Mouse (Mus musculus) MEL-GATA-1-ER (cell line): ENCODE results near the gene Agbl1.
"Not testable (repeated sequence)": the region's sequence is repeated elsewhere in the genome, so short reads cannot be mapped to it uniquely, and the experiment has no call there.

Experiments used
- DNase-seq: peaks from one replicate; pipeline ENCODE4 v3.0.0-alpha.2; 2012; ENCODE audit warnings: low read depth; ENCODE audit errors: extremely low read depth

Gene Agbl1

DNA sequence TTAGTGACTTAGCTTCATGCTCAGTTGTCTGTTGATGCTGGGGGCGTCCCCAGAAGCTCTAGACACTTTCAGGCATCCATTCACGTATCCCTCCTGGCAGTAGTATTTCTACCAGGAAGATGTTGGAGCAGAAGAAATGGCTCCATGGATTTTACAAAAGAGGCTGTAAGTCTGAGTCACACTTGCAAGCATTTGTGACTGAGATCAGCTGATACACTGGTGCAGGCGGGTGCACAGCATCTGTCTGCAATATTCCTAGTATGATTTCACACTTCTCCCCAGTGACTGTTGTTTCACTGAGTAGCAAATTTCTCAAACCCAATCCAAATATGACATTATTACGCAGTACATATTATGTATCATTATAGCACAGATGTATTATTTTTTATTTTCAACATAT, 332.8 kb downstream of the Agbl1 start:
- no peak for DNase-seq

DNA sequence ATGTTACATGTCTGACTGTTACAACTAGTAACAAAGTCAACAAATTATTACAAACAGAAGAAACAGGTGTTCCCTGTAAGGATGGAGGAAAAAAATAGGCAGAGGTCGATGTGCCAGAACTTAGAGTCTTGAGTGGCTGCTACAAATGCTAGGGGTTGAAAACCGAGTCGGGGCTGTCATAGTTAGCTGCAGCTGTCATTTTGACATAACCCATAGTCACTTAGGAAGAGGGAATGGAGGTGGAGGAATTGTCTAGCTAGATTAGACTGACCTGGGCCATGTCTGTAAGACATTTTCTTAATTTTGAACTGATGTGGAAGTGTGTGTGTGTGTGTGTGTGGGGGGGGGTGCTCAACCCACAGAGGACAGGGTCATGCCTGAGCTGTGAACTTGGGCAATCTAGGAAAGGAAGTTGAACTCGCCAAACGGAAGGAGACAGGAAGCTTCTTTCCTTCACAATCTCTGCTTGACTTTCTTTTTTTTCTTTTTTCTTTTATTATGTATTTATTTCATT, 364.9 kb downstream of the Agbl1 start:
- DNase-seq: no peak

DNA sequence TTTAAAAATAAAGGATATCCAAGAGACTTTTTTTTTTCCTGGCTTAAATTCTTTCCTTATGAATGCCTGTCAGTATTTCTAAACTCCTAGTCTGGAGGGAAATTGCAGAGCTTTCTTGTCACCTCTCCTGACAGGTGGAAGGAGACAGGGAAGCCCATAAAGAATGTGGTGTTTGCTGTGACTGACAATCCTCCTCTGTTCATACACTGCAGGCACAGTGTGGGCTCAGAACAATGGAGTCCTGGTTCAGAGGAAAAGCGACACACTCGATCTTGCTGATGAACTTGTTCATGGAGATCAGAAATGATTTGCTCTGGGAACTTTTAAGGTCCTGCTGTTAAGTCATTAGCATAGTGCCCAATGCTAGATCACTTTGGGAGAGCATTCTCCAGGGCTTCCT, 368.1 kb downstream of the Agbl1 start:
- no peak for DNase-seq

DNA sequence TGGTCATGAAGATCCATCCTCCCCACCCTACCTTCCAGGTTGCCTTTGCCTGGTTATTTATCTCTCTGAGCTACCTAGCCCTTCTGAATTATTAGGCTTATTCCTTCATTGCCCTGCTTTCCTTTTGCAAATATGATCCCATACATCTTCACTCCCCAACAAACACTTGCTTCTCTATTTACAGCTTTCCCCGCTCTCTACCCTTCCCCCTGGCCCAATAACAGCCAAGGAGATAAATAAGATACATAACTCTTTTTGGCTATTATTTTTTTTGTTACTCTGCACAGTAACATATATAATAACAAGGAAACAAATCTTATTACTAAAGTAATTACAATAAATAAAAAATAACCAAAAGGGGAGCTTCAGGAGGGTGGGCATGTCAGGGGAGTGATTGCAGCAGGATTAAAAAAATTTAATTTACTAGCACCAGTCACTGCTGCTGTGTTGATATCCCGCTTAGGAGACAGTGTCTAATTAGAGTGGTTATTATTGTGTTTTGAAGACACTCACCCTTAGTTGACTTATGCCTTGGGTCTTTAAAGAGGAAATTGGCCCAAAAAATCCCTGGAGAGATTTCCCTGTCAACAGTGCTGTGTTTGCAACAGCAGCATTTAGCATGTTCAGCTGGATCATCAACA, 370.5 kb downstream of the Agbl1 start:
- no peak for DNase-seq

DNA sequence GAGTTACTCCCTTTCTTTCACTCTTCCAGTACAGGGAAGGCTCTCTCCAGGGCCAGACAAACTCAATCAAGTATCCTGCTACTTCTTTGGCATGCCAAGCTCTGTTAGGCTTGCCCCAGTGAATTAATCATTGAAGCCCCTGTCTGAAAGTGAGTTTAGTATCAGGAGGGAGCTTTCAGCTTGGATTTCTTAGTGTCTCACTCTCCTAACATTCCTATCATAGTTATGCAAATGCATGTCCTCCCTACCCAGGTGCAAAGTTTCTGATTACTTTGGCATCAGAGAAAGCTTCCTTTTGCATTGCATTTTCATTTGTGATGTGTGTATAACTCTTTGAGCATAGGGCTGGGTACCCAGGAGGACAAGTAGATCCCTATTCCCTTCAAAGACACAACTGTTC, 399.8 kb downstream of the Agbl1 start:
- no peak for DNase-seq

DNA sequence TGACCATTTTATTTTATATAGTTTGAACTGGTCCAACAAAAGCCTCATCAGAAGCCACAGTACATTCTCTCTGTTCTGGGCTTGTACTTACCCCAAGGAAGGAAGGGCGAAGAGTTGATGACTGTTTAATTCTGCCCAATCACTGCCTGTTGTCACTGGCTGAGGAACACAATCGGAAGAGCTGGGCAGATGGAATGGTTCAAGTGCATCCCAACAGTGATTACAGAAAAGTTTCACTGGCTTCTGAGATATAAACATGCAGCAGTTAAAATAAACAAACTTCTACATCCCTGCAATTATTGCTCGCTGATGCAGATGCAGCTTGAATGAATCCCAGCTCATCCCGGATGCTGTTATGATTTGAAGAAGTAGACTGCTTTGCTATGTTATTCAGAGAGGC, 421.3 kb downstream of the Agbl1 start:
- no peak for DNase-seq

DNA sequence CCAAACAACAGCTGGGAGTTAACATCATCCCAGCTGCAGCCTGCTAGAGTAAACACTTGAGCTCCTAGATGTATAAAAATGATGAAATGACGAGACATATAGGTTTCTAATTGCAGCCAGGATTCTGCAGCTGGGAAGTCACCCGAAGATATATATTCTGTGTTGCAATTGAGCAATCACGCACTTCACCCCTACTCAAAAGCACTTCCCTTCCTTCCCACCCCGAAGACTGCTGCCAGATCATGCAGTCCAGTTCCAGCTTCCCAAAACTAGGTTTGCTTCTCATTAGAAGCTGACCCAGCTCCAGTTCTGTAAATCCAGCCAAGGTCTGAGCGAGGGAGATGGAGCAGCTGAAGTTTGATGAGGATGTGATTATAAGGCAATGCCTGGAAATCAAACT, 431.4 kb downstream of the Agbl1 start:
- no peak for DNase-seq

DNA sequence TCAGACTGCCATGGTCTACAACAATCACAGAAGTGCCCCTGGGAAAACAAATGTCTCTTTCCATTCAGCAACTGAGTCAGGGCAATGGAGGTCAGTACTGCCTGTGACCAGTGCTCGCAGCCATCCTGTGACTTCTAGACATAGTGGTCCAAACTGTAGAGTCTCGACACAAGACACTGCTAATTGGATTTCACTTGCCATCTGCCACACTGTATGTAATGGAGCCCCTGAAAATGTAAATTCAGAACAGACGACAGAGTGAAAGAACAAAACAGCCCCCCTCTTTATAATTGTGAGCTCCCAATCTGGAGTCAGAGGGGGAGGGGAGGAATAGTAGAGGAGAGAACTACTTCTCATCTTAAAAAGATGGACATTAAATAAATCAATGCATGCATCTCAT, 445.2 kb downstream of the Agbl1 start:
- DNase-seq: no peak

DNA sequence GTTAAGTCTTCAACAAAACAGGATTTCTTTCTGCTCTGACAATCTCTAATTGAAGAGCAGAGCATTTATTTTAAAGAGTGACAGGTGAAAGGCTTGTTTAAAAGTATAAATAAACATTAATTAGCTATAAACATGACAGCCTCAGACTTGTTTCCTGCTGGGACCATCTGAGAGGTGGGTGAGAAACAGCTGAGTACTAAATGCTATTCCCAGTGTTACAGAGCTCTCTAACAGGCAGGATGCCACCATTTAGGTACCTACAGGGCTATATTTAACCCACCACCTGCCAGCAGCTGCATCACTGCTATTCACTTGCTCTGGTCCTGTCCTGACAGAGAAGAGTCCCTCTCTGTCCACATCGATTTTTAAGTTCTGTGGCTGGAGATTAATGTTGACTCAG, 471.5 kb downstream of the Agbl1 start:
- no peak for DNase-seq

DNA sequence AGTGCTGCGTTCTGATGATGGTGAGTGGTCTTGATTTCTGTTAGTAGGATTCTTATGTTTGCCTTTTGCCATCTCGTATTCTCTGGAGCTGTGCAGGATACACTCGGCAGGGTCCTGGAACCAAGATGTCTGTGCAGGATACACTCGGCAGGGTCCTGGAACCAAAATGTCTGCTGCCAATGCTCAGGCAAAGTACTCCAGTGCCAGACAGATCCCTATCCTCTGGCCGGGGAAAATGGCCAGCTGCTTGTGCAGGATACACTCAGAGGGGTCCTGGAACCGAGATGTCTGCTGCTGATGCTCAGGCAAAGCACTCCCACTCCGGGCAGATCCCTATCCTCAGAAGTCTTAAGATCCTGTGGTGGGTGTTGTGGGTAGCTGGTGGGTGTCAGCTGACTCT, 502.5 kb downstream of the Agbl1 start:
- not testable (repeated sequence) for DNase-seq

DNA sequence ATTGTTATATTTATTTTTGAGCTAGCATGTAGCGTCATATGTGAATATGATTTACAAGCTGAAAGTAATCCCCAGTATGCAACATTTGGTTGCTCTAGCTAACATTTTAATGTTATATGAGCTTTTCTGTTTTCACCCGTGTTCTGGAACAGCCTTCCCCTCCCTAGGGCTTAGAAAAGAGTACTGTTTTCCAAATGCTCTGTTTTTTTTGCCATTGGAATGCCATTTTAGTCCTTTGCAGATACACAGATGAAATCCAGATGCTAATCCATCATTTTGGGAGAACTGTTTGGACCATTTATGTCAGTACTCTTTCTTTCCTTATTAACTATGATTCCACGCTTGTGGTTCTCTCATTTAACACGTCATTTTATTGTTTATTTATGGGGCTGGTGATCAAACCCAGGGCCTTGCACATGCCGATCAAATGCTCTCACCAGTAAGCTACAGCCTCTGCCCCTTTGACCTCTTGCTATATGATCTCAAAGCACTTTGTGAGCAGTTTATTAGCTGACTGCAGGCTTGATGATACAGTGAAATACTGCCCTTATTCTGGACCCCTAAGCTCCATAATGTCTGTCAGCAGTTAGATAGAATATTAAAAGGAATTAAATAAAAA, 547.7 kb downstream of the Agbl1 start:
- DNase-seq: no peak

DNA sequence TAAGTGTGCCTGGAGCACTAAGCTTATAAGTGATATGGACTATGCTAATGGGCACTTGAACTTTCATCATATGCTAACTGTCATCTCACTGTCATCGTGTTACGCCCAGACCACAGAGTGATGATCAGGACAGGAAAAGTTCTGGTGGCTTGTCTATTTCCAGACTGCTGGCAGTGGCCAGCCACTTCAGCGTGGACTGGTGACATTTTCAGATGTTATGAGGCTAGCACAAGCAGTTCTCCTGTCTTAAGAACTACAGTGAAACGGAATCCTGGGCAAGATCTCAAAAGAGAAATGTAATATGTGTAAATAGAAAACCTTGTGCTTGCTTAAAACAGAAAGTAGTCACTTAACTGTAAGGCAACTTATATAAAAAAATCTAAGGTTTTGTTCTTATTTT, 550.8 kb downstream of the Agbl1 start:
- DNase-seq: no peak

DNA sequence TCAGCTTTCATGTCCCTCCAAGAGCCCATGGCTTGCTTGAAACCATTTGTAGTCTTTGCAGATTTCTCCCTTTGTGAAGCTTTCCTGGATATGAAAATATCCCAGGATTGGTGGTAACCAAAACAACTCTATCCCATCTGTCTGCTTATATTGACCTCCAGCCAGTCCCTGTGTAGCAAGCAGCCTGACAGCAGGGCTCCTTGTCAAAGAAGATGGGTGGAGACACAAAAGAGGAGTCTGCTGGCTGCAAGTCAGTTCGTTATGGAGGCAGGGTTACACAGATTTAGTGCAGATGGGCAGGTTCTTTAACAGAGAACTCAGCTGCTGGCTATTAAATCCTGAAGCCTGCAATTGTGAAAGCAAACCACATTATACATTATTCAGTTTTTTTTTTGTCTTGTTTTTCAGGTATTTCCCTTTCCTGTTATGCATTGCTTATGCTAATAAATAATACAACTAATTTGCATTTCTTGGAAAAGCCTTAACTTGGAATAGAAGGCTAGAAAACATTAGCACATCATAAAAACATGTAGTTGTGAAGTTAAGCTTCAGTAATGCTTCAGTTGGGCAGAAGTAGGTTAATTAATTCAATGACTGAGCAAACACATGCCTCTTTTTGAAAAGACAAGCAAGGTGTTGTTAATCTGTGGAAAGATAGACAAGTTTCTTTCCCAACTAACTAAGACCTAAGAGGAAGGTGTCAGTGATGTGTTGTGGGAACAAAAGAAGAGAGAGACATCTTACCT, 559.0 kb downstream of the Agbl1 start:
- no peak for DNase-seq

DNA sequence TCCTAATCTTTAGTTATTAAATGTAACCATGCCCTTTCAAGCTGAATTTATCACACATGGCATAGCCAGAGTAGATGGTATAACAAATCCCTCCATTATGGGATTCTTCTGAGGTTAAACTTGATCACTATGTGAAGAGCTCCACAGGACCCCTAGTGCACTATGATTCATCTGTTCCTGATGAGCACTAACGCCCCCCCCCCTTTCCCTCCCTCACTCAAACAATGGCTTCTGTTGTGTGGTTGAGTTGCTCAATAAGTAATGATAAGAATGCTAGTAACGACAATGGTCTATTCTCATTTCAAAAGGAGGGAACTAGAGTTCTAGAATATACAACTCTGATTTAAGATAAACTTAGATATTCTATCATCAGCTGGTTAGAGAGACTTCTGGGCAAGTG, 560.4 kb downstream of the Agbl1 start:
- DNase-seq: no peak

DNA sequence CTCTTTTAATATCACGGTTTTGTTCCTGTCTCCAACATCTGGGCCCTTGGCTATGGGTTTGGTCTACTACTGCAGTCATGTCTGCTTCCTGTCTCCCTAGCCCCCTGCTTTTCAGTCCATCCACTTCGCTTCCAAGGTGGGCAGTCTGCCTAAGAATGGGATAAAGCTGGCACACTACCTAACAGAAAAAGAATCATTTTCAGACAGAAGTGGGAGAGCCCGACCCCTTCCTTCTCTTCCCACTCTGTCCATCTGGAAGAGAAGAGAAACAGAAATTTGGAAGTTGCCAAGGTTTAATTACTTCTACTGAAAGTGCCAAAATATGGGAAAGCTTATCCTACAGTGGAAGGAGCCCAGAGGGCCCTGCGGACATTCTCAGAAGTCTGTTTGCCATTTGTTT, 561.6 kb downstream of the Agbl1 start:
- DNase-seq: no peak

DNA sequence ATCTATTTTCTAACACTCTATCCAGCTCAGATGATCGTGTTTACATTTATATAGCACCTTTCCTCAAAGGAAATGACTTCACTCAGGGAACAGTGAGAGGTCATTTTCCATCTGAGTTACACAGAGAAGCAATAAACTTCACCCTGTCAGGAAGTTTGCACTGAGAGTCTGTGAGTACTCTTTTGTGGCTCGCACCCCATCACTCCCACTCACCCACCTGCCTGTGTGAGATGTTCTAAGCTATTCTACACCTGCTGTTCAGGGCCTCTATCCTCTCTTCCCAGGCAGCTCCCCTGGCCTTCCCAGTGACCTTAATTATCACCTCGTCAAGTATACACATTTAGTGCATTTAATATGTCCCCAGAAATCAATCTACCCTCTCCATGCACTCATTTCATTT, 580.3 kb downstream of the Agbl1 start:
- DNase-seq: no peak

DNA sequence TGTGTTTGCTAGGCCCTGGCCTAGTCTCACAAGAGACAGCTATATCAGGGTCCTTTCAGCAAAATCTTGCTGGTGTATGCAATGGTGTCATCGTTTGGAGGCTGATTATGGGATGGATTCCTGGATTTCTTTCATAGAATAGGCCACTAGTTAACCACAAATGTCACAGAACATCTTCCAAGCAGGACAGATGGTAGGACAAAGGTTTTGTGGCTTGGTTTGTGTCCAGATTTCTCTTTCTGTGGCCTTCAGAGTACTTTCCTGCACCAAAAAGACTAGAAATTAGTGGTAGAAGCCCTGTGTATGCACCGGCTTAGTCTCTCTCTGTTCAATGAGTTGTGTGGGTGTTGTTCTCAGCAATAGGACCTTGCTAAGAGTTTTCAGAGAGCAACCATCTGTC, 590.9 kb downstream of the Agbl1 start:
- DNase-seq: no peak

DNA sequence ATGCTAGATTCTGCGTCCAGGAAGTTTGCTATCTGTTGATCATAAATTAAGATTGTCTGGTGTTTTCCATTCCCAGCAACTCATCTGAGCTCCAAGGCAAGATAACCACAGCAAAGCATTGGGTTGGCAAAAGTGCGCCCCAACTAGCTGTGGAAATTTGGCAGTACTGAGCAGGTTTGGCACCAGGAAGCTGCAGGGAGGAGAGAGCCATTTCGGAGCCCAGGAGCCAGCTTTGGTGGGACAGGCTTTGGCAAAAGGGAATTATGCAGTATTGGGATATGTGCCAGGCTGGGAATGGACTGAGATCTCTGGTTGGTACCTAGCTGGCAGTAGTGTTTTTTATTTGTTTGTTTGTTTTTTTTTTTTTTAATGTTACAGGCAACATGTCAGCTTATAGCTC, 612.5 kb downstream of the Agbl1 start:
- no peak for DNase-seq

DNA sequence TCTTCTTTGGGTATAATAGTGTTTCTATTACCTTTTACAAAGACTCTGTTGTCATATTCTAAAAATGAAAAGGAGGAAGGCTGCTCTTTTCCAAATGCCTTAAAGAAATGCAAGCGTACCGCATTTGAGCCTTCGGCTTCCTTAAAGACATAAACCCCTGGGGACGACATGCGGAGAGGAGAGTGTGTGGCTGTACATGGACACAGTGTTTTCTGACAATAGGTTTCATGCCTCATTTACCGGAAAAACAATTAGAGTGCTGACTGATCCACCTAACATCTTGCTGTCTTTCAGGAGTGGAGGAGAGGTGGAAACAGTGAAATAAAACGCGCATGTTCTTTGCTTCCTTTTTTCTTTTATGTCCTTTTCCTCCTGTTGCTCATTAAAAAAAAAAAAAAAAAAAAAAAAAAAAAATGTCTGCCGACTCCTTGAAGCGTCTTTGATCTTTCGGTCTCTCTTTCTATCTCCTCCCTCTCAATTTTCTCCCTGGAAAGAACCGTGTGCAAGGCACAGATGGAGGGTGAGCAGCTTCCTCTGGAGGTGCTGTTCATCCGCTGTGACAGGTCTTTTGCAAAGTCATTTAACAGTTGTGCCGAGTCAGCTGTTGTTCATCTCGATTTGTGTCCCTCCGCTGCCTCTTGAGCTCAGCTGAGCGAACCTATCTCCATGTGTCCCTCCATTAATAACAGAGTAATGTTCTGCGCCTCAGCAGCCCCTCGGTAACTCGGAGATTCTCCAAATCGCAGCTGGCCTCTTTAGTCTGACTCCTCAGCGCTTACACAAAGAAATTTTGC, 659.9 kb downstream of the Agbl1 start:
- no peak for DNase-seq

DNA sequence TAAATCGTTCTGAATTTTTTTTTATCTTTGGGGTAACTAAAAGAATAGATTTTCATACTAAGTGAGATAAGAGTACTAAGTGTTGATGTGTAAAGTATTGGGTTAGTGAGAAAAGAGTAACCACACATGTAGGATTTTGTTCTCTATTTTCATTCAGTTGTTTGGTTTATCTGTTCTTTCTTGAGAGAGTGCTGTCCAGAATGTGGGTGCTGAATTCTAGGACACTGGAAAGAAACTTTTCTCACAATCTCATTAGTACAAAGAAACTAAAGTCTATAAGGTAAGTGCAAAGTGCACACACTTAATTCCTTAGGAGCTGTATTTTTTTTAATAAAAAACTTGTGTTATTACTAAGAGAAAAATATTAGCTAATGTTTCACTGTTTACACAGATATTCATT, 674.4 kb downstream of the Agbl1 start:
- DNase-seq: no peak

DNA sequence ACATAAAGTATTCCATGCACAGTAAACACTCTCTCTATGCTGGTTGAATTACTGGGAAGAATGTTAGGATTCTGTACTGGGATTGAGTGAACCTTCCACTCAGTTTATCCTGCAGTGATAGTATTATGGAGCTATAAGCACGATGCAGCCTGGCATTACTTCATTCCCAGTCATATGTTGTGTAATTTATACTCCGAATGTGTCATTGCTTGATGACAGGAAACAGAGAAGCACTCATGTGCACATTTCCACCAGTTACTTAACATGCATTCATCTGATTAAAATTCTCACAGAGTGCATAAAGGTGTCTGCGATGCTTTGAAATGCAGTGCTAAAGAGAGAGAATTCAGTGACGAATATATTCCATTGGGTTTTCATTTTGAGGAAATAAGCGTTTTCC, 682.0 kb downstream of the Agbl1 start:
- no peak for DNase-seq

DNA sequence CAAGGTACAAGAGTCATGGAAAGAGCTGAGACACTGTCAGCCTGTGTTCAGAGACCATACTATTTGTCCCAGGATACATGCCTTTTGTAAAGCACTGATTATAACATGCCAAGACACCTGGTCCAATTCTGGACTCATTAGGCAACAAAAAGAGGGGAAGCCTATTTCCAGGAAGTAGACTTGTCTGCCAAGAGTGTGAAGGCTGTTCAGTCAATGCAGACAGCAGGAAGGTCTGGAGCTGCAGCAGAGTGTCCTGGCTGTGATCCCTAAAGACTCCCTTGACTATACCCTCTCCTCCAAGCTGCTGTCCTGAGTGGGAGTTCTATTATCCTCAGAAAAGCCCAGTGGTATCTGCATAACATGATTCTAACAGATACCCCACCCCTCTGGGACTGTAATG, 689.2 kb downstream of the Agbl1 start:
- DNase-seq: no peak
